Mouse (Mus musculus) naive thymus-derived CD4-positive, alpha-beta T cell, adult 2 months (primary cell): Measurements from ENCODE around the gene Tagap.

Experiments
- DNase-seq: peaks from one replicate; pipeline ENCODE4 v3.0.0-alpha.2; 2011; ENCODE audit warnings: low read depth

Gene Tagap

GRCm38 (mm10) chr17:7925413-7926160 is at the start of gene Tagap:
Gene Tagap, plus strand, starts transcription at chr17:7926000.
- peak; percentile 86 for DNase-seq

GRCm38 (mm10) chr17:7876541-7876940 is 49.3 kb upstream of the Tagap start:
- peak; percentile 30 for DNase-seq

GRCm38 (mm10) chr17:7877191-7877764 is 48.5 kb upstream of the Tagap start:
- peak; percentile 26 for DNase-seq

- DNase-seq: peak; percentile 75
Observed at GRCm38 (mm10) chr17:7877878-7878277, 47.9 kb upstream of the Tagap start.

- DNase-seq: no peak
Observed at GRCm38 (mm10) chr17:7879529-7879928, 46.3 kb upstream of the Tagap start.

GRCm38 (mm10) chr17:7883126-7883525 is 42.7 kb upstream of the Tagap start:
- DNase-seq: no peak

- peak; percentile 53 for DNase-seq
Observed at GRCm38 (mm10) chr17:7884606-7885005, 41.2 kb upstream of the Tagap start.

GRCm38 (mm10) chr17:7887071-7887815 is 38.6 kb upstream of the Tagap start:
- DNase-seq: no peak

- DNase-seq: no peak
Observed at GRCm38 (mm10) chr17:7888291-7888690, 37.5 kb upstream of the Tagap start.

GRCm38 (mm10) chr17:7889026-7889425 is 36.8 kb upstream of the Tagap start:
- DNase-seq: peak; percentile 42

GRCm38 (mm10) chr17:7892676-7893075 is 33.1 kb upstream of the Tagap start:
- DNase-seq: peak; percentile 56

- no peak for DNase-seq
Observed at GRCm38 (mm10) chr17:7894094-7894493, 31.7 kb upstream of the Tagap start.

GRCm38 (mm10) chr17:7896047-7896635 is 29.7 kb upstream of the Tagap start:
- DNase-seq: no peak

GRCm38 (mm10) chr17:7897120-7897519 is 28.7 kb upstream of the Tagap start:
- DNase-seq: peak; percentile 48

GRCm38 (mm10) chr17:7897756-7898155 is 28.0 kb upstream of the Tagap start:
- DNase-seq: peak; percentile 33

- no peak for DNase-seq
Observed at GRCm38 (mm10) chr17:7899233-7899632, 26.6 kb upstream of the Tagap start.

- no peak for DNase-seq
Observed at GRCm38 (mm10) chr17:7899961-7900360, 25.8 kb upstream of the Tagap start.

- no peak for DNase-seq
Observed at GRCm38 (mm10) chr17:7901536-7901935, 24.3 kb upstream of the Tagap start.

GRCm38 (mm10) chr17:7902362-7902761 is 23.4 kb upstream of the Tagap start:
- DNase-seq: peak; percentile 95

GRCm38 (mm10) chr17:7904992-7905391 is 20.8 kb upstream of the Tagap start:
- DNase-seq: no peak

GRCm38 (mm10) chr17:7905936-7906685 is 19.7 kb upstream of the Tagap start:
- DNase-seq: peak; percentile 50
